ENCODE assay signal across 8 mouse cellular contexts in the genomic region with DNA sequence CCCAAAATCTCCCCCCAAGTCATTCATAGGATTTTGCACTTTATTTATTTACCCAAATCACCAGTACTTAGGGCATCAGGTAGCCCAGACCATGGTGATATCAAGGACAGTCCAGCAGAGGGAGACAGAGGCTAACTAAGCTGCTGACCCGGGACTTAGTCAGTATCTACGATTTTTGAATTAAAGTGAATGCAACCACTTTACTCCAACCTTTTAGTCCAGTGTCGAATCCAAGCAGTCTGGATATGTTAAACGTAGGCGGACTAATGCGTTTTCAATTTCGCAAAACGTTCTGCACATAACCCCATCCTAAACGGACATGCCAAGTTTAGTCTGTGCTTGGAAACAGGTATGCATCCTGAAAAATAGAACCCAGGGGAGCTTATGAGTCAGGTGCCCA. TPM values are rescaled to one million over a fixed set of nuclear protein-coding genes. Genes with fewer than 3 reads are reported as not detected.
DNase-seq lines count a peak whose midpoint lies in the region; ATAC-seq lines count a peak whose summit lies in the region.

No protein-coding gene starts in this region.

- intact Hi-C loops in gastrocnemius, postnatal 14 days (cut with DNase I; ENCODE audit: low total_unique reads), result loop anchor here (5.0 kb wide), 2 partner anchors 44 to 214 kb away; no protein-coding TSS in a partner anchor
- intact Hi-C loops in left cerebral cortex, postnatal 10 days (cut with DNase I), result loop anchor here (2.0 to 5.0 kb wide), 2 partner anchors 44 to 46 kb away; no protein-coding TSS in a partner anchor

- H3K27ac ChIP-seq in midbrain, embryonic 12.5 days (replicated peaks), result no peak overlapping the region
- no peak overlapping the region for H3K27ac ChIP-seq in stomach, embryonic 16.5 days (ENCODE audit: low read length)

- peaks cover 6% of the 10 kb centered on the region for H3K4me1 ChIP-seq in midbrain, embryonic 12.5 days
- H3K4me1 ChIP-seq in stomach, embryonic 16.5 days (ENCODE audit: control insufficient read depth, insufficient read depth, low read length), result peaks cover 3% of the 10 kb centered on the region

- H3K4me3 ChIP-seq in midbrain, embryonic 12.5 days, result no peak overlapping the region
- peak overlapping the region; percentile 58 for H3K4me3 ChIP-seq in stomach, embryonic 16.5 days (replicated peaks; ENCODE audit: low read length)

- peak; percentile 52 for ATAC-seq in activated CD4-positive, CD25-positive, alpha-beta regulatory T cell, adult 4 months
- peak; percentile 85 for ATAC-seq in common myeloid progenitor, adult 5-6 weeks (replicated peaks; ENCODE audit: low read depth, poor library complexity, severe bottlenecking)
- no peak; the same call in 1 of the 2 replicates for ATAC-seq in midbrain, embryonic 12.5 days (ENCODE audit: low FRiP score, low read depth)
- no peak for ATAC-seq in stomach, embryonic 16.5 days (ENCODE audit: insufficient read depth, low FRiP score)

- peak; percentile 63 for DNase-seq in 416B (ENCODE audit: low read depth)
- peak; percentile 52 for DNase-seq in gastrocnemius, postnatal 14 days
- peak; percentile 71 for DNase-seq in induced T-regulatory cell, adult 2 months (ENCODE audit: low read depth)
- DNase-seq in left cerebral cortex, postnatal 10 days (ENCODE audit: extremely low spot score in 1 of 2, low spot score in 2 of 2), result peak; percentile 56 to 58

- WGBS in midbrain, embryonic 12.5 days, result 8% methylated on average over 9 of the region's 9 CpGs
- 5% methylated on average over 9 of the region's 9 CpGs for WGBS in stomach, embryonic 16.5 days

- no peaks in the 10 kb centered on the region for H3K36me3 ChIP-seq in midbrain, embryonic 12.5 days
- no peaks in the 10 kb centered on the region for H3K36me3 ChIP-seq in stomach, embryonic 16.5 days (ENCODE audit: control insufficient read depth, insufficient read depth, low read length)

- no peak overlapping the region for H3K9ac ChIP-seq in midbrain, embryonic 12.5 days (replicated peaks)
- H3K9ac ChIP-seq in stomach, embryonic 16.5 days (ENCODE audit: low read length), result no peak overlapping the region

- 0 out of 2 replicates have a peak, but pooled peaks cover 5% of the 10 kb centered on the region for H3K9me3 ChIP-seq in midbrain, embryonic 12.5 days
- H3K9me3 ChIP-seq in stomach, embryonic 16.5 days (replicated peaks; ENCODE audit: control insufficient read depth, low read length), result no peaks in the 10 kb centered on the region

- peaks cover 41% of the 10 kb centered on the region for H3K27me3 ChIP-seq in midbrain, embryonic 12.5 days
- H3K27me3 ChIP-seq in stomach, embryonic 16.5 days (ENCODE audit: control insufficient read depth, insufficient read depth, low read length), result peaks cover 14% of the 10 kb centered on the region; the same call in 1 of the 2 replicates

- peak overlapping the region; percentile 88 for H3K4me2 ChIP-seq in midbrain, embryonic 12.5 days (replicated peaks)
- peak overlapping the region; percentile 84 for H3K4me2 ChIP-seq in stomach, embryonic 16.5 days (ENCODE audit: low read depth, low read length)

RNA-seq across cellular contexts. Expression of gene C2cd4b, which starts 0.6 kb away (rescaled TPM):
- not detected for polyA plus RNA-seq in activated CD4-positive, CD25-positive, alpha-beta regulatory T cell, adult 4 months (2017; shearing (Covaris generic))
- total RNA-seq in common myeloid progenitor, adult 5-6 weeks (2017), result not detected in 2 replicates
- under 1 TPM in 1 of 2 experiments, not detected in 1; 0.27 TPM for total RNA-seq in gastrocnemius, postnatal 14 days (2021)
- total RNA-seq in left cerebral cortex, postnatal 10 days (2021), result 1 to 10 TPM; 2.3 to 3.0 TPM
- polyA plus RNA-seq in midbrain, embryonic 12.5 days (2016; fragmentation: Nextera tagmentation; extraction: Ambion mirVana), result 0.31 and 0.32 TPM in 2 replicates
- not detected in 2 replicates for polyA plus RNA-seq in stomach, embryonic 16.5 days (2015; fragmentation: Nextera tagmentation; extraction: Ambion mirVana)

Comparison
In these comparisons a context has a peak if more than half of its experiments do, and no peak if none do; other contexts are left out.
1. ATAC-seq: peak in activated CD4-positive, CD25-positive, alpha-beta regulatory T cell, adult 4 months (single experiment) and common myeloid progenitor, adult 5-6 weeks (single experiment); none in midbrain, embryonic 12.5 days (single experiment) and stomach, embryonic 16.5 days (single experiment).
2. Peak in every context shown above with its lines, with median percentiles within 50 percentile points of each other: DNase-seq.